Mouse (Mus musculus) MEL (cell line): ENCODE results near the gene Cox16.

Experiments
- CHD1 ChIP-seq: IDR thresholded peaks from 2 replicates; pipeline ENCODE4 v1.6.1; 2012; ENCODE audit warnings: low read depth, mild to moderate bottlenecking, inconsistent platforms, low read length, improper control_type of control experiment
- CTCF ChIP-seq, 3 experiments: IDR thresholded peaks in 2 of 3; conservative IDR thresholded peaks in 1 of 3; 2 replicates each; pipeline ENCODE4 v1.5.1; 2011 to 2012; ENCODE audit warnings: low read length in 3 of 3, low read depth in 2 of 3, mild to moderate bottlenecking in 2 of 3, improper control_type of control experiment in 1 of 3, inconsistent platforms in 1 of 3, mixed read lengths in 1 of 3, moderate library complexity in 1 of 3; ENCODE audit not compliant: control insufficient read depth in 1 of 3, insufficient read depth in 1 of 3, poor library complexity in 1 of 3, severe bottlenecking in 1 of 3
- ELF1 ChIP-seq: IDR thresholded peaks from 2 replicates; pipeline ENCODE4 v1.6.1; 2014; ENCODE audit warnings: low read depth, mild to moderate bottlenecking, inconsistent platforms, low read length, improper control_type of control experiment, moderate library complexity
- KAT2A ChIP-seq: conservative IDR thresholded peaks from 2 replicates; pipeline ENCODE4 v1.6.1; 2012; ENCODE audit warnings: low read depth, low read length, improper control_type of control experiment, inconsistent platforms
- POLR2A ChIP-seq, 2 experiments: IDR thresholded peaks; 2 replicates each; pipeline ENCODE4 v1.6.1; 2011 to 2012; ENCODE audit warnings: low read length in 2 of 2, mild to moderate bottlenecking in 2 of 2, control low read depth in 1 of 2, improper control_type of control experiment in 1 of 2, low read depth in 1 of 2, moderate library complexity in 1 of 2; ENCODE audit not compliant: control insufficient read depth in 1 of 2, insufficient read depth in 1 of 2, poor library complexity in 1 of 2
- RAD21 ChIP-seq: IDR thresholded peaks from 2 replicates; pipeline ENCODE4 v1.6.1; 2011; ENCODE audit warnings: mild to moderate bottlenecking, low read depth, low read length, improper control_type of control experiment

GRCm38 (mm10) chr12:81321021-81321420 is 163.9 kb downstream of the Cox16 start:
- TF ChIP-seq CHD1 (no peak), KAT2A (no peak), POLR2A (IDR thresholded peaks at IDR 0.05; ENCODE audit: control insufficient read depth in 1 of 2, insufficient read depth in 1 of 2, low read depth in 1 of 2, low read length in 2 of 2, poor library complexity in 1 of 2) (no peak), CTCF (IDR thresholded peaks at IDR 0.05 in 2 of 3, conservative IDR thresholded peaks at IDR 0.05 in 1 of 3; ENCODE audit: control insufficient read depth in 1 of 3, insufficient read depth in 1 of 3, low read depth in 2 of 3, low read length in 3 of 3, poor library complexity in 1 of 3, severe bottlenecking in 1 of 3) (no peak), RAD21 (no peak), ELF1 (no peak)
